11 mouse cellular contexts compared by ENCODE assay signal in genomic region chr7:29341722-29342121, GRCm38 (mm10). TPM values are rescaled to one million over a fixed set of nuclear protein-coding genes. Genes with fewer than 3 reads are reported as not detected.
DNase-seq lines count a peak whose midpoint lies in the region; ATAC-seq and TF ChIP-seq lines count a peak whose summit lies in the region.
"Had no signal": no experiment of that assay in that cellular context is flagged by ENCODE, and none has a peak within 500 bp of the region (broad histone marks: within the 10 kb centered on the region; RNA-seq: fewer than 3 reads in every experiment).

No protein-coding gene starts in this region.

- peaks cover 2 to 21% of the 10 kb centered on the region in 2 experiments; a peak in 2 of 4 replicates for H3K4me1 ChIP-seq in ES-E14 (ENCODE audit: control insufficient read depth in 2 of 2, insufficient read depth in 2 of 2, low read length in 2 of 2, poor library complexity in 1 of 2)
- H3K4me1 ChIP-seq in embryonic facial prominence, embryonic 10.5 days: peaks cover 23% of the 10 kb centered on the region
- no peaks in the 10 kb centered on the region for H3K4me1 ChIP-seq in hindbrain, postnatal 0 days (ENCODE audit: insufficient read depth, low read length)

- H3K4me2 ChIP-seq in hindbrain, postnatal 0 days (ENCODE audit: low read depth, low read length): no peak overlapping the region

- H3K36me3 ChIP-seq in ES-E14 (ENCODE audit: control insufficient read depth, insufficient read depth, low read length, poor library complexity, severe bottlenecking): peaks cover 10% of the 10 kb centered on the region; the same call in 1 of the 2 replicates
- H3K36me3 ChIP-seq in embryonic facial prominence, embryonic 10.5 days (replicated peaks): peaks cover 40% of the 10 kb centered on the region
- peaks cover 12% of the 10 kb centered on the region; the same call in 1 of the 2 replicates for H3K36me3 ChIP-seq in hindbrain, postnatal 0 days (ENCODE audit: insufficient read depth, low read length)

- ATAC-seq in hindbrain, postnatal 0 days: no peak

- H3K4me3 ChIP-seq in left cerebral cortex, adult 2 months: peak overlapping the region; percentile 13; the same call in 1 of the 2 replicates
- H3K4me3 ChIP-seq in ES-E14 (ENCODE audit: insufficient read depth in 1 of 2, low read depth in 1 of 2, low read length in 2 of 2, poor library complexity in 1 of 2, severe bottlenecking in 1 of 2): no peak overlapping the region
- H3K4me3 ChIP-seq in embryonic facial prominence, embryonic 10.5 days: no peak overlapping the region
- no peak overlapping the region for H3K4me3 ChIP-seq in hindbrain, postnatal 0 days (ENCODE audit: low read length)

- WGBS in embryonic facial prominence, embryonic 10.5 days: 78% methylated on average over 12 of the region's 12 CpGs
- 45% methylated on average over 12 of the region's 12 CpGs for WGBS in hindbrain, postnatal 0 days

- H3K27me3 ChIP-seq in embryonic facial prominence, embryonic 10.5 days (replicated peaks; ENCODE audit: low read depth, poor library complexity, severe bottlenecking): no peaks in the 10 kb centered on the region
- H3K27me3 ChIP-seq in hindbrain, postnatal 0 days (ENCODE audit: insufficient read depth, low read length): no peaks in the 10 kb centered on the region

- no peaks in the 10 kb centered on the region for H3K9me3 ChIP-seq in ES-E14 (ENCODE audit: control insufficient read depth, insufficient read depth, low read depth, low read length)
- no peaks in the 10 kb centered on the region for H3K9me3 ChIP-seq in embryonic facial prominence, embryonic 10.5 days
- no peaks in the 10 kb centered on the region for H3K9me3 ChIP-seq in hindbrain, postnatal 0 days (ENCODE audit: low read length)

- peak overlapping the region; percentile 10; the same call in 1 of the 2 replicates for H3K27ac ChIP-seq in left cerebral cortex, adult 2 months
- H3K27ac ChIP-seq in ES-E14 (ENCODE audit: insufficient read depth, low read depth, low read length, poor library complexity, severe bottlenecking): no peak overlapping the region
- H3K27ac ChIP-seq in embryonic facial prominence, embryonic 10.5 days (replicated peaks): peak overlapping the region; percentile 70
- H3K27ac ChIP-seq in hindbrain, postnatal 0 days: peak overlapping the region; percentile 51; the same call in 1 of the 2 replicates

- H3K9ac ChIP-seq in ES-E14 (ENCODE audit: insufficient read depth, low read depth, low read length, poor library complexity, severe bottlenecking): peak overlapping the region; percentile 48; the same call in 1 of the 2 replicates
- no peak overlapping the region for H3K9ac ChIP-seq in hindbrain, postnatal 0 days (replicated peaks; ENCODE audit: low read length)

- in situ Hi-C loops in ES-E14 (cut with MboI; ENCODE audit: low sequenced_read_pairs in 2 of 2, unreplicated experiment in 2 of 2): no loop called here

- no peak for TF ChIP-seq CTCF in left cerebral cortex, adult 2 months (IDR thresholded peaks at IDR 0.05)
- no peak for TF ChIP-seq CTCF in hindbrain, postnatal 0 days (IDR thresholded peaks at IDR 0.05; ENCODE audit: low read depth)

- intact Hi-C loops in left cerebral cortex, adult 2 months (cut with DNase I): no loop called here
- intact Hi-C loops in left cerebral cortex, postnatal 4 days (cut with DNase I): no loop called here

- no peak for DNase-seq in left cerebral cortex, adult 2 months (ENCODE audit: extremely low spot score in 1 of 2, low spot score in 2 of 2)
- DNase-seq in left cerebral cortex, postnatal 4 days: no peak
- DNase-seq in ES-E14 (ENCODE audit: low read depth, low spot score): no peak
- no peak for DNase-seq in embryonic facial prominence, embryonic 10.5 days (ENCODE audit: low spot score)
- no peak for DNase-seq in hindbrain, postnatal 0 days (ENCODE audit: low spot score)
- no peak for DNase-seq in gastrocnemius, adult 18-20 months (ENCODE audit: low spot score)
- no peak for DNase-seq in layer of hippocampus, adult 9-11 months
- DNase-seq in adrenal gland, postnatal 4 days (ENCODE audit: low spot score in 2 of 2): no peak
- DNase-seq: adrenal gland, adult 8-10 months; kidney, postnatal 25 days; thymus, postnatal 14 days had no signal

TF ChIP-seq in ES-E14, 5 proteins besides CTCF, POLR2A, EP300 and RAD21:
- TF ChIP-seq ZC3H11A (IDR thresholded peaks at IDR 0.05; ENCODE audit: borderline replicate concordance, low read depth, low read length): no peak
- no peak for TF ChIP-seq HCFC1 (IDR thresholded peaks at IDR 0.05; ENCODE audit: borderline replicate concordance, insufficient read depth, low read length)
- no peak for TF ChIP-seq CHD2 (IDR thresholded peaks at IDR 0.05; ENCODE audit: low read depth, low read length)

RNA-seq across cellular contexts. Expression of gene Dpf1, which starts 38.0 kb away (rescaled TPM):
- 100 to 1,000 TPM; 114 to 128 TPM for total RNA-seq in left cerebral cortex, adult 2 months (2021)
- 100 to 1,000 TPM; 222 to 228 TPM for total RNA-seq in left cerebral cortex, postnatal 4 days (2021)
- 18.0 and 20.0 TPM in 2 replicates for total RNA-seq in ES-E14 (2012; rRNA removed)
- polyA plus RNA-seq in embryonic facial prominence, embryonic 10.5 days (2016; fragmentation: Nextera tagmentation; extraction: Ambion mirVana): 24.8 and 28.9 TPM in 2 replicates
- 131 and 158 TPM in 2 replicates for total RNA-seq in hindbrain, postnatal 0 days (2014; rRNA removed)
- 105 and 111 TPM in 2 replicates for polyA plus RNA-seq in hindbrain, postnatal 0 days (2015; fragmentation: Nextera tagmentation; extraction: Ambion mirVana)
- total RNA-seq in gastrocnemius, adult 18-20 months (2021): 1 to 10 TPM; 2.4 to 2.7 TPM
- total RNA-seq in adrenal gland, postnatal 4 days (2021): 1 to 10 TPM; 5.0 to 5.7 TPM

RNA-seq across cellular contexts. Expression of gene Ppp1r14a, which starts 52.6 kb away (rescaled TPM):
- 10 to 100 TPM; 15.1 to 18.2 TPM for total RNA-seq in left cerebral cortex, adult 2 months (2021)
- total RNA-seq in left cerebral cortex, postnatal 4 days (2021): 1 to 10 TPM; 1.5 to 1.9 TPM
- 10.6 and 11.2 TPM in 2 replicates for total RNA-seq in ES-E14 (2012; rRNA removed)
- polyA plus RNA-seq in embryonic facial prominence, embryonic 10.5 days (2016; fragmentation: Nextera tagmentation; extraction: Ambion mirVana): 29.7 and 30.5 TPM in 2 replicates
- total RNA-seq in hindbrain, postnatal 0 days (2014; rRNA removed): 3.4 and 8.4 TPM in 2 replicates
- polyA plus RNA-seq in hindbrain, postnatal 0 days (2015; fragmentation: Nextera tagmentation; extraction: Ambion mirVana): 3.2 and 3.4 TPM in 2 replicates
- 1 to 10 TPM; 3.3 to 3.4 TPM for total RNA-seq in gastrocnemius, adult 18-20 months (2021)
- 10 to 100 TPM; 14.3 to 15.0 TPM for total RNA-seq in adrenal gland, postnatal 4 days (2021)
